Mouse (Mus musculus): ENCODE measurements around the gene Pcolce. TPM values are rescaled to one million over a fixed set of nuclear protein-coding genes. Genes with fewer than 3 reads are reported as not detected.

The Pcolce gene
- total RNA-seq, 1 experiment from 2014 or later: 471 TPM

DNA sequence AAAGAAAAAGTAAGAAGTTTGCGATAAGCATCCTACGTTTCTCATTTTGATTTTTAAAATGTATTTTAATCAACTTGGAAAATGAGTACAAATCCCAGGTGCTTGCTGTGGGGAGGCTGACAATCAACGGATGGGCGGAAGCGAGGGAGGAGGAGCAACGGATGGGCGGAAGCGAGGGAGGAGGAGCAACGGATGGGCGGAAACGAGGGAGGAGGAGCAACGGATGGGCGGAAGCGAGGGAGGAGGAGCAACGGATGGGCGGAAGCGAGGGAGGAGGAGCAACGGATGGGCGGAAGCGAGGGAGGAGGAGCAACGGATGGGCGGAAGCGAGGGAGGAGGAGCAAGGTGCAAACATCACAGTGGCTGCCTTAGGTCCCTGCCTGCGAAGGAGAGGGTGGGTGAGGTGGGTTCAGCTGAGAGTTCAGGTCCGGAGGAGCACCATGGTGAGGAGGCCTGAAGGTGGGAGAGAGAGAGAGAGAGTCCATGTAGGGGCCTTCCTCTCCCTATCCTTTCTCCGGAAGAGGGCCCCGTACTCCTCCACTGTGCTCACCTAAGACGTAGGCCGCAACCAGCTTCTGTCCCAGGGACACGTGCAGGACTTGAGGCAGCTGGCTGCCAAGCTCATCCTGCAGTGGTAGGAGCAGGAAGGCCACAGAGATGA is 16.9 kb downstream of the Pcolce start:
- DNase-seq: peak; percentile 33

DNA sequence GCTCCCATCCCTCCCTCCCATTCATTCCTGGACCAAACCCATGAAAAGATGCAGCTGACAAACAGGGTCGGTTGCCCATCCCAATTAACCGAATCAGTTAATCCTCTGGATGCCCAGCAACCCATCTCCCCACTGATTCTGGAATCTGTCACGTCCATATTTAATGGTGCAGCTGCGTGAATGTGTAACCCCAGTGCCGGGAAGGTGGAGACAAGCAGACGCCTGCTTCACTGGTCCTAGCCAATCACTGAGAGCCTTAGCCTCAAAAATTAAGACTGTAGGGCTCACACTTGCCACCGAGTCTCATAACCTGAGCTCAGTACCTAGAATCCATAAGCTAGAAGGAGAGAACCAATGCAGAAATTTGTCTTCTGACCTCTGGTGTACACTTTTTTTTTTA is 17.7 kb downstream of the Pcolce start:
- no peak for DNase-seq

DNA sequence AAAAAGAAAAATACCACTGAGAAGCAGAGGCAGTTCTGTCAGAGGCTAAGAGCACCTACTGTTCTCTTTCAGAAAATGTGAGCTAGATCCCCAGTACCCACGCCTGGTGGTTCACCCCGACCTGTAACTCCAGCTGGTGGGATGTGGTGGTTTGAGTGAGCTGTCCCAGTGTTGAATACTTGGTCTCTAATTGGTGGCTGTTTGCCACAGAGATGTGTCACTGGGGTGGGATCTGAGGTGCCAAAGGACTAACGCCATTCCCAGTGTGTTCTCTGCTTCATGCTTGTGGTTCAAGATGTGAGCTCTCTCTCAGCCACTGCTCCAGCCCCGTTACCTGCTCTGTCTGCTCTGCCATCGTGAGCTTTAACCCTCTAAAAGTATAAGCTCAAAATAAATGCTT is 23.1 kb downstream of the Pcolce start:
- no peak for DNase-seq

DNA sequence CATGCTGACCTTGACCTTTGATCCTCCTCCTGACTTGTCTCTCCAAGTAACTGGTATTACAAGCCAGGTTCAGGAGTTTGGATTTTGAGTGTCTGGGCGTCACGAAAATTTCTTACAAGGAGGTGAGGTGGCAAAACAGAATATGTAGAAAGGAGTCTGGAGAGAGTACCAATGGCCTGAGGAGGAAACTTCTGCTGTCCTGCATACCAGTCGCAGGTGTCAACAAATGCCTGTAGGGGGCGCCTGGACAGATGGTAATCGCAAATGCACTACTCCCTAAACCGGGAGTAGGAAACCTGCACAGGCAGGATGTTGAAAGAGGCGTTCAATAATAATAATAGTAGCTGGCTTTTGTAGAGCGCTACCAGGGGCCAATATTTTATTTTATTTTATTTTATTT is 28.6 kb downstream of the Pcolce start:
- peak; percentile 86 for DNase-seq

DNA sequence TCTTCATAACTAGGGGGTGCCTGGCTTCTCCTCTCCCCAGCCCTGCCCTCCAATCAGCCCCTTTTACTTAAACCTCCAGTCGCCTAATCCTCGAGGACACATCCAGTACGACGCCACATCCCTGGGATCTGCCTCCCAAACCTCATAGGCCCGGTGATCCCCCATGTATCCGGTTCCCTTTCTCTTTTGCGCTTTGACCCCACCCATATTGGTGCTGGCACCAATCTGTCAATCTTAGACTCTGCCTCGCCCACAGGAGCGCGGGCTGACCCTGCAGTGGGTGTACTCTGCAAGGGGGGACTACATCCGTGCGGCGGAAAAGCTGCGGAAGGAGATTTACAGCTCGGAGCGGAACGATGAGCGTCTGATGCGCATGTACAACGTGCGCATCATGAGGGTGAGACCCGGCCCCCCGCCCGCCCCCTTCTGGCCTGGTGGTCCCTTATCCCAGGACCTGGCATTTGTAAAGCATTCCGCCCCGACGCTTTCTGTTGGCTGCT is 29.9 kb downstream of the Pcolce start:
- DNase-seq: peak; percentile 43

DNA sequence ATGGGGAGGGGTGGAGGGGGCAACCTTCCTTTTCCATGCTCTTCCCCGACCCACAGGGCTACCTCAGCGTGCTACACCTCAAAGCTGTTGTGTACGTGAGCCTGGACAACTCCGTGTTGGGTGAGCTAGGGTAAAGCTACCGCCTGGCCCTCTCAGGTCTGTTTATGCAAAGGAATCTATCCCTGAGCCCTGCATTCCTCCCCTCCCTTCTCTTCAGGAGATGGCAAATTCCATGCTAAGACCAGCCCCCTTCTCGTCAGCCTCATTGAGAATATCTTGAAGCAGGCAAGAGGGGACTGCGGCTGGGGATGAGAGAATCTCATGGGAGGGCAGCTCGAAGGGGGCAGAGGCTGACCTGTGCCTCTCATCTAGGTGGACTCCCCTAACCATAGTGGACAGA is 30.9 kb downstream of the Pcolce start:
- no peak for DNase-seq

DNA sequence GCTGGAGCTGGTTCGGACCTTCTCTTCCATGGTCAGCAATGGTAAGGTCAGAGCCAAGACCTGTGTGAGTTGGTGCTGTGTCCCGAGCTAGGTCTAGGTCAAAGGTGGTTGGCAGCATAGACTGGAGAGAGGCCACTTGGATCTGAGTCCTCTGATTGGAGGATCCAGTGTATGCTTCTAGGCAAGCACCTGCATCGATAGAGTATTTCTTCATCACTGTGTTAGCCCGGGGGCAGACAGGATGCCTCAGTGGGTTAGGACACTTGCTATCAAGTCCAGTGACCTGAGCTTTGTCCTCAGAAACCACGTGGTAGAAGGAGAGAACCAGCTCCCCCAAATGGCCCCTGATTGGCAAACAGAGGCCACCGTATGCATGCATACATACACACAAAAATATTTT is 33.3 kb downstream of the Pcolce start:
- peak; percentile 17 for DNase-seq

DNA sequence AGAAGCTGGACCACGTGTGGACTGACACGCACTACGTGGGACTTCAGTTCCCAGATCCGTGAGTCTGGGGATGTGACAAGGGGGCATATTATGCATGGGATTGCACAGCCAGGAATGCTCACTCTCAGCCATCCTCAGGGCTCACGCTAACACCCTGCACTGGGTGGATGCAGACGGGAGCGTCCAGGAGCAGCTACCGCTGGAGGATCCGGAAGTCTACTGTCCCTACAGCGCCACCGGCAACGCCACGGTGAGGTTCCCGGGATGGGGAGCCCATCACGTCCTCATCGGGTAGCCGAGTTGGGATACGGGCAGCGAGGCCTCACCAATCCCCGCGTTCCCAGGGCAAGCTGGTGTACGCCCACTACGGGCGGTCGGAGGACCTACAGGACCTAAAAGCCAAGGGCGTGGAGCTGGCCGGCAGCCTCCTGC is 39.1 kb downstream of the Pcolce start:
- peak; percentile 79 for DNase-seq

DNA sequence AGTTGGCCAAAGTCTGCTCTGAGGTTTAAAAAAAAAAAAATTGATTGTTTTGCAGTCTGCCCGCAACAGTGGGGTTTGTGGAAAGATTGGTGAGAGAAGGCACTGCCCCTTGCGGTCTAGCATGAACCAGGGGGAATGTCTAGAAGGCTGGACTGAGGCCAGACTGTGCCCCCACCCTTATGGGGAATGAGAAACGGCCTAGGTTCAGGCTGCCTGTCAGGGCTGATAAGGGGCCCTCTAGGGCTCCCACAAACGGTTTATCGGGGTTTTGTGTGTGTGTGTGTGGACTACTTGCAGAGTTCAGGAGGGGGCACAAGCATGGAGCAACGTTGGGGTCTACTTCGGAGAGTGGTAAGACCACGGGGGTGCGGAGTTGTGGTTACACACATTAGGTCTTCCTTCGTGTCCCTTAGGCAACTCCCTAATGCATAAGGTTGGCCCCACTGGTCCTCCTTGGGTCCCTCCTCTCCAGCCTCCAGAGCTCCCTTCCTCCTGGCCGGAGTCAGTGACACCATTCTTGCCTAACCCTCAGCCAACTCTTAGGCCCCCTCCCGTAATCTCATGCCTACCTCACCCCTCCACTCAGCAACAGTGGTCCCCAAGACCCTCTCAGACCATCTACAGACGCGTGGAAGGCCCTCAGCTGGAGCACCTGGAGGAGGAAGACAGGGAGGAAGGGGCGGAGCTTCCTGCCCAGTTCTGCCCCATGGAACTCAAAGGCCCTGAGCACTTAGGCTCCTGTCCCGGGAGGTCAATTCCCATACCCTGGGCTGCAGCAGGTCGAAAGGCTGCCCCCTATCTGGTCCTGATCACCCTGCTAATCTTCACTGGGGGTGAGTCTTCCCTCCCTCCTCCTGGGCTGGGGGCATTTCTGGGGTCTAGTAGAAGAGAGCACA is 42.6 kb downstream of the Pcolce start:
- no peak for DNase-seq

DNA sequence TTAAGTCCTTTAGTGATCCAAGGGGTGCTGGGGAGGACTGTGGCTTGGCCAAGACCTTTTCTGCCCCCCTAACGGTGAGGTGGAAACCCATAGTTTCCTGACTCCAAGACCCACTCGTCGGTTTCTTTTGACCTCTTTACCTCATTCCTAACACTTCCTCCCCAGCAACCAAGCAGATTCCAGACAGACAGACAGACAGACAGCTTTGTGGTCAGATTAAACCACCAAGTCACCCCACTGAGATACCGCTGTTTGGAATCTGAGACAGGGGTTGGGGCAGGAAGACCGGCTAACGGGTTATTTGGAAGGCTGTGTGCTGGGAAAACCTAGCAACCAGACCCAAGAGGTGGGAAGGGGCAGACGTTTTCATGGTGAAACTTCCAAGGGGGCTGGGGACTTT is 43.4 kb downstream of the Pcolce start:
- no peak for DNase-seq

DNA sequence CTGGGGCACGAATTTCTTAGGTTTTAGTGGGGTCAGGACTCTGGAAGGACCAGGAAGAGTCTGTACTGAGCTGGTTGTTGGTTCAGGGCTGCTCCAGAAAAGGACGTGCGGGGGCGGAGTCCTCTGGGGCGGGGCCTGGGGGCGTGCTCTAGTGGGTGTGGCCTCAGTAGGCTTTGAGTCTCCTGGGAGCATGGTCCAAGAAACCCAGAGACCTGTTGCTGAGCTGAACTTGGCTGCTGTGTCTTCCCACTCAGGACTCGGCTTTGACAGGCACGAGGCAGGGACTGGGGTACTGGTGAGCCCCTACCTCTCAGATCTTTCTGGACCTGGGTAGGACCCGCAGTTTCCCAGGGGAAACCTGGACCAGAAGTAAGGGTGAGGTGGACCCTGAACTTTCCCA is 43.9 kb downstream of the Pcolce start, which contains the start of gene Tfr2:
Gene Tfr2 (plus strand): TSS at position 176 of the 400 bp plus-strand sequence.
- DNase-seq: peak; percentile 80

DNA sequence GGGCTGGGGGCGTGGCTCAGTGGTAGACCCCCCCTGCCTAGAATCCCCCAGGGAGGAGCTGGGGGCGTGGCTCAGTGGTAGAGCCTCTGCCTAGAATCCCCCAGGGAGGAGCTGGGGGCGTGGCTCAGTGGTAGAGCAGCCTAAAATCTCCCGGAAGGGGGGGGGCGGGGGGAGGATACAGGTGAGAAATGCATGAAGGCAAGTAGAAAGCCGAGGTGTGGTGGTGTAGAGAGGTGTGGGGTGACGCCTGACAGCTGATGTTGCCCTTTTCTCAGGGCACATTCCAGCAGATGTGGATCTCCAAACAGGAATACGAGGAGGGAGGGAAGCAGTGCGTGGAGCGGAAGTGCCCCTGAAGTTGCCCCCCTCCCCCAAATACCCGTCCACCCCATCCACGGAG is 44.6 kb downstream of the Pcolce start:
- no peak for DNase-seq

DNA sequence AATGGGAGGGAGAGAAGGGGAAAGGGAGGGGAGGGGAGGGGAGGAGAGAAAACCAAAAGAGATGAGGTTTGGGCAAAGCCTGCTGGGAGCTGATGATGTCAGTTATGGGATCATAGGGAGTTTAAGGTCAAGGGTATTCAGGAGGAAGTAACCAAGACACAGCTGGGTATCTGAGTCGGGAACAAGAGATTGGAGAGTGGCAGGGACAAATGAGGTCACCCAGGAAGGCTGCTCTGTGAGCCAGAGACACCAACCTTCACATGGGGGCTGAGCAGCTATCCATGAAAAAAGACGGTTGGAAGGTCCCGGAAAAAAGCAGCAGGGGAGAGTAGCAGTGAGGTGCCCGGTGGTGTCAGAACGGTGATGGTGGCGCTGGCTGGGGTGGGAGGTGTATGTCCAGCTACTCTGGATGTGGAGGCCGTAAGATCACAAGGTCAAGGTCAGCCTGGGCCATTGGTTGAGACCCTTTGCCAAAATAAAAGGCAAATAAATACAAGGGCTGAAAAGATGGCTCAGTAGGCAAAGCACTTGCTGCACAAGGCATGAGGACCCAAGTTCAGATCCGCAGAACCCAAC is 45.3 kb downstream of the Pcolce start:
- peak; percentile 52 for DNase-seq

DNA sequence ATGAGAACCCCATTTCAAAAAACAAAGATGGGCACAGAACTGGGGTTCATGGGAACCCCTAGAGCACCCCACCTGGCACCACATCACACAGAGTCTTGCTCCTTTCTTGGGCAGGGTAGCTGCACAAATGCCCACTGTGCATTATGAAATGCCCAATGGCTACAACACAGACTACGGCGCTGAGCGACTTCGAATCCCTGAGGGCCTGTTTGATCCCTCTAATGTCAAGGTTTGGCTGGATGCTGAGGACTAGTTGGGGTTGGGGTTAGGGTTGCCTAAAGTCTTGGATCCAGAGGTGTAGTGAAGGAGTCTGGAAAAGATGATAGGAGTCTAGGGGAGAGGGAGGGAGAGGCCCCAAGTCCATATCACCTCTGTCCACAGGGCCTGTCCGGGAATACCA is 47.2 kb downstream of the Pcolce start:
- no peak for DNase-seq

DNA sequence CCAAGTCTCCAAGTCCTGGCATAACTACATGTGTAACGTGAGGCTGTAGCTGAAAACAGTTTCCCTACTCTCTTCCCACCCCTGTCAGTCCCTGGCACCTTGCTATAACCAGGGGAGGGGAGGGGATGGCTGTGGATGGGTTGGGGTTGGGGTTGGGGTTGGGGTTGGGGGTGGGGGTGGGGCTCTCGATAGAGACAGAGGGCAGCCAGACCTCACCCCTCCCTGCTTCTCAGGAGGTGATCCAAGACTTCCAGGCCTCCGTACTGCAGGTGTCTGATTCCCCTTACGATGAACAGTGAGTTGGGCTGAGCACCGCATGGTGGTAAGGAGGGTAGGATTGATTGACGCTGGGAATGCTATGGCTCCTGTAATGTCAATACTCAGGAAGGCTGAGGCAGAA is 47.8 kb downstream of the Pcolce start:
- no peak for DNase-seq

DNA sequence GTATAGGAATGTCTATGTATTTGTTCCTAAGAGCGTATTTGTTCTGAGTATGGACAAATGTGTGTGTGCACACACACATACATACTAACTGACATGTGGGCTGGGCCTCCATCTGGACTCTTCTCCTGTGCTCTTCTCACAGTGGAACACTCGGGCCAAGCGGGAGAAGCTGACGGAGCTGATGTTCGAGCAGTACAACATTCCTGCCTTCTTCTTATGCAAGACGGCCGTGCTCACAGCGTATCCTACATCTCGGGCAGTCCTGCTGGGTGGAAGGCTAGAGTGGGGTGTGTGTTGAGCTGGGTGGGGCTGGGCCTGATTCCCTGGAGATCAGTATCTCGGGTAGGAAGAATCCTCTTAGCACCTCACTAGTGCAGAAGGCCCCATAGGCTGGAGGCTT is 50.6 kb downstream of the Pcolce start:
- no peak for DNase-seq

DNA sequence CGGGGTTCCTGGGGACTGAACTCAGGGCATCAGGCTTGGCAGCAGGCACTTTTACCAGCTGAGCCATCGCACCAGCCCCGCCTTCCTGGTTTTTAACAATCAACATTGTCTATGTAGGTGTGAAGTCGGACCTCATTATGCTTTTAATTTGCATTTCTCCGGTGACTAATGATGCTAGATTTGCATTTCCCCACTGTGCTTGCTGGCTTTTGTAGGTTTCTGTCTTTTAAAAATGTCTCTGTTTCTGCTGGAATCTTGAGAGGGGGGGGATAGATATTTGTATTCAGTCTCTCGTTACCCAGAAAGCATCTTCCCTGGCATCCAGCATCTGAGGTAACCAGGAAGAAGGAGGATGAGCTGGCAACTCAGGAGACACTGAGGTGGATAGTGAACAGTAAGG is 52.0 kb downstream of the Pcolce start:
- DNase-seq: no peak

Other genes with a start within 250 kb of the Pcolce start
- gene Zan, start 136.7 kb downstream of the Pcolce start, total RNA-seq (2021): not detected in 2 replicates
- gene Pop7, start 111.3 kb downstream of the Pcolce start, total RNA-seq (2021): 22.3 and 26.2 TPM in 2 replicates
- 30.5 and 36.6 TPM in 2 replicates for gene Gigyf1, start 95.2 kb downstream of the Pcolce start, total RNA-seq (2021)
- not detected in 2 replicates for gene Epo, start 80.5 kb downstream of the Pcolce start, total RNA-seq (2021)
- 574 and 611 TPM in 2 replicates for gene Gnb2, start 80.3 kb downstream of the Pcolce start, total RNA-seq (2021)
- gene Actl6b, start 60.3 kb downstream of the Pcolce start, total RNA-seq (2021): 2.8 and 3.8 TPM in 2 replicates
- 1.4 and 26.4 TPM in 2 replicates for gene Tfr2, start 43.9 kb downstream of the Pcolce start, total RNA-seq (2021)
- 42.5 and 44.9 TPM in 2 replicates for gene Mospd3, start 12.7 kb downstream of the Pcolce start, total RNA-seq (2021)
- gene Fbxo24, start 15.2 kb upstream of the Pcolce start, total RNA-seq (2021): 0.38 and 0.85 TPM in 2 replicates
- 30.1 and 35.9 TPM in 2 replicates for gene Lrch4, start 15.3 kb upstream of the Pcolce start, total RNA-seq (2021)
- gene Gm20605, start 15.4 kb upstream of the Pcolce start, total RNA-seq (2021): 7.2 and 11.6 TPM in 2 replicates
- gene Sap25, start 27.6 kb upstream of the Pcolce start, total RNA-seq (2021): 7.4 and 12.8 TPM in 2 replicates
- gene Irs3, start 31.9 kb upstream of the Pcolce start, total RNA-seq (2021): 4.2 and 4.6 TPM in 2 replicates
- gene Agfg2, start 70.9 kb upstream of the Pcolce start, total RNA-seq (2021): 22.9 and 25.3 TPM in 2 replicates
- 3.6 and 5.9 TPM in 2 replicates for gene Nyap1, start 127.8 kb upstream of the Pcolce start, total RNA-seq (2021)
- 74.9 and 87.3 TPM in 2 replicates for gene Tsc22d4, start 131.9 kb upstream of the Pcolce start, total RNA-seq (2021)
- gene Ppp1r35, start 165.1 kb upstream of the Pcolce start, total RNA-seq (2021): 20.4 and 21.9 TPM in 2 replicates
- gene Mepce, start 173.9 kb upstream of the Pcolce start, total RNA-seq (2021): 41.5 and 46.7 TPM in 2 replicates
- gene Zcwpw1, start 174.0 kb upstream of the Pcolce start, total RNA-seq (2021): 5.6 and 5.7 TPM in 2 replicates
- 1.2 and 2.9 TPM in 2 replicates for gene Pilra, start 222.5 kb upstream of the Pcolce start, total RNA-seq (2021)
- gene Pilrb1, start 244.3 kb upstream of the Pcolce start, total RNA-seq (2021): 0.67 and 1.6 TPM in 2 replicates